Comparison of ENCODE assay signal across 9 mouse cellular contexts in the genomic region with DNA sequence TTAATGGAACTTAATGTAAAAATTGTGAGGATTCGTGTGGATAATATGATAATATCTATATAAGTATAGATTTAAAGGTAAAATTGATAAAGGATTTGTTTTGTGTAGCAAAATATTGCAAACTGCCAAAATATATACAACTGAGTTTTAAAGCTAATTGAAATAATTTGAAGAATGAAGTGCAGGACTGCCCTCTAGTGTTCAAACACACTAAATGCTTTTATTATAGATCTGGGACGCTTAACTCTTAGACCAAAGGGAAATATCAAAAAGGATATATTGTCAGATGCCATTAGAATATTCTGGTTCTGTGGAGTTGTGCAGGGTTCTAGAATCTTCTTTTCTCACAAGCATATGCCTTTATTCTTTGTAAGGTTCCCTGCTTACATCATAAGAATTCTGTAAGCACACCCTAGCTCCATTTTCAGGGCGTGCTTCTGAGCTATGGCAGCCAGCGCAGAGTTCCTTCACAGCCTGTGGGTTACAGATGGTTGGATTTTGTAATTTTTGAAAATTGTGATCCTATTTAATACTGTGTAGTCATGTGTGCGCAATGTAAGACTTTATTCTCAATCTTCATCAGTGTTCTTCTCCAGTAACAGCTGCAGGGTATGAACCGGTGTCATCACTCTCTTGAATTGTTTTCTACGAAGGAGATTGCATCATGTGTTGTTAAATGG.
DNase-seq lines count a peak whose midpoint lies in the region; ATAC-seq and TF ChIP-seq lines count a peak whose summit lies in the region.
"Had no signal": no experiment of that assay in that cellular context is flagged by ENCODE, and none has a peak within 500 bp of the region (broad histone marks: within the 10 kb centered on the region; RNA-seq: fewer than 3 reads in every experiment).

No protein-coding gene starts in this region.

- TF ChIP-seq POLR2A in brain, embryonic 14.5 days (IDR thresholded peaks at IDR 0.05; ENCODE audit: borderline replicate concordance, extremely low read depth, insufficient read depth, insufficient read length, poor library complexity, severe bottlenecking) = no peak

- WGBS in hindbrain, embryonic 11.5 days = 69% methylated on average over 7 of the region's 7 CpGs
- 66% methylated on average over 7 of the region's 7 CpGs for WGBS in hindbrain, embryonic 12.5 days

- no peaks in the 10 kb centered on the region for H3K9me3 ChIP-seq in hindbrain, embryonic 11.5 days (ENCODE audit: control insufficient read depth, low read length)
- H3K9me3 ChIP-seq in hindbrain, embryonic 12.5 days (replicated peaks) = no peaks in the 10 kb centered on the region

- no peak overlapping the region for H3K27ac ChIP-seq in hindbrain, embryonic 11.5 days (ENCODE audit: low read depth, low read length)
- no peak overlapping the region for H3K27ac ChIP-seq in hindbrain, embryonic 12.5 days

- ATAC-seq in hindbrain, embryonic 11.5 days (ENCODE audit: low FRiP score) = peak; percentile 43; the same call in 1 of the 2 replicates
- ATAC-seq in hindbrain, embryonic 12.5 days (ENCODE audit: low FRiP score) = no peak; the same call in 1 of the 2 replicates
- ATAC-seq in megakaryocyte, adult 5-6 weeks (ENCODE audit: poor library complexity, severe bottlenecking) = peak; percentile 75

- H3K4me1 ChIP-seq in hindbrain, embryonic 11.5 days (replicated peaks; ENCODE audit: control insufficient read depth, insufficient read depth, low read length) = no peaks in the 10 kb centered on the region
- H3K4me1 ChIP-seq in hindbrain, embryonic 12.5 days = no peaks in the 10 kb centered on the region

- DNase-seq in hindbrain, embryonic 11.5 days (ENCODE audit: low spot score) = peak; percentile 53
- DNase-seq in A20 (ENCODE audit: low read depth, low spot score) = peak; percentile 32
- DNase-seq in brain, embryonic 14.5 days (ENCODE audit: low read depth) = peak; percentile 82
- DNase-seq in adrenal gland, adult 8-10 months = no peak
- no peak for DNase-seq in frontal cortex, postnatal 36 days (ENCODE audit: low spot score in 2 of 2)
- DNase-seq in natural killer cell, adult 2 months (ENCODE audit: low spot score in 2 of 2) = no peak
- DNase-seq: gastrocnemius, postnatal 25 days had no signal

- H3K27me3 ChIP-seq in hindbrain, embryonic 11.5 days (ENCODE audit: control insufficient read depth, insufficient read depth, low read length) = no peaks in the 10 kb centered on the region
- no peaks in the 10 kb centered on the region for H3K27me3 ChIP-seq in hindbrain, embryonic 12.5 days

- no peak overlapping the region for H3K4me2 ChIP-seq in hindbrain, embryonic 11.5 days (replicated peaks; ENCODE audit: low read depth, low read length)
- H3K4me2 ChIP-seq in hindbrain, embryonic 12.5 days (replicated peaks) = no peak overlapping the region

- no peaks in the 10 kb centered on the region for H3K36me3 ChIP-seq in hindbrain, embryonic 11.5 days (ENCODE audit: control insufficient read depth, insufficient read depth, low read length)
- H3K36me3 ChIP-seq in hindbrain, embryonic 12.5 days = no peaks in the 10 kb centered on the region

- TF ChIP-seq CTCF in brain, embryonic 14.5 days (IDR thresholded peaks at IDR 0.05; ENCODE audit: borderline replicate concordance, extremely low read depth, insufficient read depth, insufficient read length) = peak; percentile 21; the same call in 1 of the 2 replicates

- H3K4me3 ChIP-seq in hindbrain, embryonic 11.5 days (ENCODE audit: low read depth, low read length) = no peak overlapping the region
- H3K4me3 ChIP-seq in hindbrain, embryonic 12.5 days = no peak overlapping the region

- H3K9ac ChIP-seq in hindbrain, embryonic 11.5 days (ENCODE audit: low read depth, low read length) = no peak overlapping the region
- no peak overlapping the region for H3K9ac ChIP-seq in hindbrain, embryonic 12.5 days

Comparison
In these comparisons a context has a peak if more than half of its experiments do, and no peak if none do; other contexts are left out.
1. DNase-seq: peak in hindbrain, embryonic 11.5 days (single experiment), A20 (single experiment) and brain, embryonic 14.5 days (single experiment); none in adrenal gland, adult 8-10 months (single experiment), frontal cortex, postnatal 36 days (0 of 2) and natural killer cell, adult 2 months (0 of 2).